Mouse (Mus musculus): Measurements from ENCODE around the gene Rorc. TPM values are rescaled to one million over a fixed set of nuclear protein-coding genes. Genes with fewer than 3 reads are reported as not detected.

Gene Rorc
- total and polyA plus RNA-seq, 2 experiments from 2014 or later: 0.25 to 0.60 TPM

DNA sequence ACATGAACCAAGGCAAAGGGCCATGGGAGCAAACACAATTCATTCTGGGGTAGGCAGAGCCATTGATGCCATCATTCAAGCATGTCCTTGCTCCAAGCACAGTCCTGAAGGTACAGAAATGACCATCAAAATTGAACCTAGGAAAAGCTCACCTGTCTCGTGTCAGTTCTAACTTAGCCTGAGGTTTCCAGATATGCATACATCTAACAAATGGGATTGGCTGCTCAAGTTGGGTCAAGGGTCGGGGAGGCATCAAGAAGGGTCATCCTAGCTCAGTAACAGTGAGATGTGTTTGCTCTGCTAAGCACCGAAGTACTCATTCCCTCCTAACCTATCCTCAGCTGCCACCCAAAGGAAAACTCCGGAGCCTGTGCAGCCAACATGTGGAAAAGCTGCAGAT is 24.3 kb downstream of the Rorc start:
- ATAC-seq (ENCODE audit: low FRiP score) (no peak), DNase-seq (ENCODE audit: low spot score) (no peak)
- H3K27ac ChIP-seq (ENCODE audit: low read depth, low read length): no peak overlapping the region
- TF ChIP-seq CTCF (IDR thresholded peaks at IDR 0.05): no peak
- WGBS: 96% methylated on average over 4 of the region's 4 CpGs
- H3K27me3 ChIP-seq (ENCODE audit: insufficient read depth, low read length): no peaks in the 10 kb centered on the region; the same call in none of the 2 replicates
- H3K4me3 ChIP-seq (ENCODE audit: low read depth, low read length): no peak overlapping the region
- H3K4me1 ChIP-seq (ENCODE audit: insufficient read depth, low read length): no peaks in the 10 kb centered on the region; the same call in 1 of the 2 replicates
- no peak overlapping the region for H3K4me2 ChIP-seq (ENCODE audit: low read depth, low read length, poor library complexity, severe bottlenecking)
- no peaks in the 10 kb centered on the region for H3K36me3 ChIP-seq (ENCODE audit: insufficient read depth, low read length)
- H3K9ac ChIP-seq (replicated peaks; ENCODE audit: low read length, poor library complexity, severe bottlenecking): no peak overlapping the region
- no peaks in the 10 kb centered on the region for H3K9me3 ChIP-seq (ENCODE audit: low read length)

DNA sequence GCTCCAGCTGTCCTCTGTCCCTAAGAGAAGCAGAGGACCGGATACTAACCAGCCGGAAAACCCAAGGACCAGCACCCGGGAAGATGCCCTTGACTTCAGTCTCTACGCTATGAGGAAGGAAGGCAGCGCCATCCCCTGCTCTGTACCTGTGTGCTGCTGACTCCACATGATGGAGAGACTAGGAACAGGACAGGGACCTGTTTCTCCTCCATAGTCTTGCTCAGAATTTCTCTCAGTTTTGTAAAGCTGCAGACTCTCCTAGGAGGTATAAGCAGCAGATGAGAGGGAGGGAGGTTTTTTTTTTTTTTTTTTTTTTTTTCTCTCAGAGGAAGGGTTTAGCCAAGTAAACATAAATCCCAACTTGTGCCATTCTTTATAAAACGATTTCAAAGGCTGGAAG is 25.6 kb downstream of the Rorc start, which contains the start of gene Lingo4:
TSS of gene Lingo4 (plus strand) at position 301 of the 400 bp plus-strand sequence.
- DNase-seq (ENCODE audit: low spot score) (no peak), ATAC-seq (ENCODE audit: low FRiP score) (no peak)
- Histone ChIP-seq H3K9ac (replicated peaks; ENCODE audit: low read length, poor library complexity, severe bottlenecking) (peak within 1 kb of the TSS; percentile 47), H3K27ac (ENCODE audit: low read depth, low read length) (no peak within 1 kb of the TSS), H3K27me3 (ENCODE audit: insufficient read depth, low read length) (no peaks in the 10 kb centered on the region; the same call in none of the 2 replicates), H3K9me3 (ENCODE audit: low read length) (no peaks in the 10 kb centered on the region), H3K36me3 (ENCODE audit: insufficient read depth, low read length) (no peaks in the 10 kb centered on the region), H3K4me3 (ENCODE audit: low read depth, low read length) (peak within 1 kb of the TSS; percentile 33), H3K4me2 (ENCODE audit: low read depth, low read length, poor library complexity, severe bottlenecking) (peak within 1 kb of the TSS; percentile 69), H3K4me1 (ENCODE audit: insufficient read depth, low read length) (no peaks in the 10 kb centered on the region; the same call in 1 of the 2 replicates)
- no peak for TF ChIP-seq CTCF (IDR thresholded peaks at IDR 0.05)
- 70% methylated on average over 6 of the region's 6 CpGs for WGBS

DNA sequence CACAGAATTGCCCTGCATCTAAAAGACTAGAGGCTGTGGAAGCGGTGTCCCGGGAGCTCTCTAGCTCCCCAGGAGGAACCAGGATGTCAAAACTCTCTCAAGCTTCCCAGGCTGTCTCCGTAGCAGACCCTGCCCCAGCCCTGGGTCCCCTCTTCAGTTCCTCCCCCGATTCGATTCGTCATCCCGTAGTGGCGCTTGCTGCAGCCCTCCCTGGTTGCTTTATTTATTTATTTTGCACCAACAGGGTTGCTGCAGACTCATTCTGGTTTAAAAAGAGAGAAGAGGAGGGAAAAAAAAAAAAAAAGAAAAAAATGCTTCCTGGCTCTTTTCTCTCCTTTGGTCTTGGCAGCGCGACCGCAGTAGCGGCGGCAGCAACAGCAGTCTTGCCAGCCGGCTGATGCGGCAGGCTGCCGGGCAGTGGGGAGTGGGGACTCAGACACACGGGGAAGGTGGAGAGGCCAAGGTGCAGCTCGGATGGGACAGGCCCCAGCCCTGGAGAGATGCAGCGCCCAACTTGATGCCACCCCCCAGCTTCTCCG is 26.4 kb downstream of the Rorc start:
- no peaks in the 10 kb centered on the region; the same call in none of the 2 replicates for H3K27me3 ChIP-seq (ENCODE audit: insufficient read depth, low read length)
- under 1% methylated on average over 20 of the region's 20 CpGs for WGBS
- peak; percentile 79 for ATAC-seq (ENCODE audit: low FRiP score)

DNA sequence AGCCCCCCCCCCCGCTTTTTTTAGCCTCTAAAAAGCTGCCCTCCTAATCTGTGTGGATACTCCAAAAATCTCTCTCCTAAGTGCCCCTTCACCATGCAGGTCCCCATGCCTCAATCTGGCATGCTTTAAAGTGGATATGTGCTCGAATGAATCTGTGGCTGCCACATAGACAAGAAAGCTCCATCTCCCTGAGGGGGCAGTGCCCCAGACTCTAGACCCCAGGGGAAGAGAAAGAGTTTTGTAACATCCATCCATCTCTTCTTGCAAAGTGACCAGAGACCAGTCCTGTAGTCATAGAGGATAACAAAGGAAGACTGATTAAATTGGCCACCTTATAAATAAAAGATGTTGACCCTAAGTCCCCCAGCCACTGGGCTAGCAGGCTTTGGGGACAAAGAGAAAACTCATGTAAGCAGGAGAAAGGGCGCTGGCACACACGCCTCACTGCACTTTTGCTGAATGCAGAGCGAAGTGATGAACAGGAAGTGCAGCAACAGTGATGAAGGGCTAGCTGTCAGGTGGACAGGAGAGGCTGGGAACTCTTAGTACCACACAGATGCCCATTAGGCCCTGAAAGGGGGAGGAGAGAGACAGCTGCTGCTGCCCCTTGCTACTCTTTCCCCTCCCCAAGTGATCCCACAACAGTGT is 27.2 kb downstream of the Rorc start:
- Histone ChIP-seq H3K4me2 (ENCODE audit: low read depth, low read length, poor library complexity, severe bottlenecking) (peak overlapping the region; percentile 69), H3K4me1 (ENCODE audit: insufficient read depth, low read length) (no peaks in the 10 kb centered on the region; the same call in 1 of the 2 replicates), H3K4me3 (ENCODE audit: low read depth, low read length) (peak overlapping the region; percentile 33), H3K9me3 (ENCODE audit: low read length) (no peaks in the 10 kb centered on the region), H3K36me3 (ENCODE audit: insufficient read depth, low read length) (no peaks in the 10 kb centered on the region), H3K27ac (ENCODE audit: low read depth, low read length) (no peak overlapping the region), H3K9ac (replicated peaks; ENCODE audit: low read length, poor library complexity, severe bottlenecking) (0 out of 2 replicates have a peak overlapping the region, but pooled peaks have one; percentile 19), H3K27me3 (ENCODE audit: insufficient read depth, low read length) (no peaks in the 10 kb centered on the region; the same call in none of the 2 replicates)
- WGBS: 27% methylated on average over 5 of the region's 5 CpGs
- DNase-seq (ENCODE audit: low spot score): peak; percentile 14
- TF ChIP-seq CTCF (IDR thresholded peaks at IDR 0.05): no peak
- ATAC-seq (ENCODE audit: low FRiP score): no peak

More for the DNA sequence above, 26.4 kb downstream of the Rorc start:
- Histone ChIP-seq H3K27ac (ENCODE audit: low read depth, low read length) (no peak overlapping the region), H3K36me3 (ENCODE audit: insufficient read depth, low read length) (no peaks in the 10 kb centered on the region), H3K4me1 (ENCODE audit: insufficient read depth, low read length) (no peaks in the 10 kb centered on the region; the same call in 1 of the 2 replicates), H3K4me2 (ENCODE audit: low read depth, low read length, poor library complexity, severe bottlenecking) (peak overlapping the region; percentile 69), H3K9me3 (ENCODE audit: low read length) (no peaks in the 10 kb centered on the region), H3K9ac (replicated peaks; ENCODE audit: low read length, poor library complexity, severe bottlenecking) (peak overlapping the region; percentile 47), H3K4me3 (ENCODE audit: low read depth, low read length) (peak overlapping the region; percentile 33)
- DNase-seq (ENCODE audit: low spot score): peak; percentile 80
- peak; percentile 52 for TF ChIP-seq CTCF (IDR thresholded peaks at IDR 0.05)

DNA sequence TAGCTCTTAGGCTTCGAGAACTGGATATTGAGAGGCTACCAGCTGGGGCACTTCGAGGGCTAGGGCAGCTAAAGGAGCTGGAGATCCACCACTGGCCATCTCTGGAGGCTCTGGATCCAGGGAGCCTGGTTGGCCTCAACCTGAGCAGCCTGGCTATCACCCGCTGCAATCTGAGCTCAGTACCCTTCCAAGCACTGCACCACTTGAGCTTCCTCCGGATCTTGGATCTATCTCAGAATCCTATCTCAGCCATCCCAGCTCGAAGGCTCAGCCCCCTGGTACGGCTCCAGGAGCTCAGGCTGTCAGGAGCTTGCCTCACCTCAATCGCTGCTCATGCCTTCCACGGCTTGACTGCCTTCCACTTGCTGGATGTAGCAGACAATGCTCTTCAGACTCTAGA is 29.9 kb downstream of the Rorc start:
- TF ChIP-seq CTCF (IDR thresholded peaks at IDR 0.05): no peak
- DNase-seq (ENCODE audit: low spot score): no peak
- no peak for ATAC-seq (ENCODE audit: low FRiP score)

More for the DNA sequence above, 29.9 kb downstream of the Rorc start:
- H3K9ac ChIP-seq (replicated peaks; ENCODE audit: low read length, poor library complexity, severe bottlenecking): no peak overlapping the region
- no peak overlapping the region for H3K4me3 ChIP-seq (ENCODE audit: low read depth, low read length)
- no peaks in the 10 kb centered on the region; the same call in 1 of the 2 replicates for H3K27me3 ChIP-seq (ENCODE audit: insufficient read depth, low read length)
- no peaks in the 10 kb centered on the region; the same call in 1 of the 2 replicates for H3K4me1 ChIP-seq (ENCODE audit: insufficient read depth, low read length)
- no peak overlapping the region for H3K4me2 ChIP-seq (ENCODE audit: low read depth, low read length, poor library complexity, severe bottlenecking)
- 80% methylated on average over 8 of the region's 8 CpGs for WGBS
- no peaks in the 10 kb centered on the region for H3K36me3 ChIP-seq (ENCODE audit: insufficient read depth, low read length)
- no peak overlapping the region for H3K27ac ChIP-seq (ENCODE audit: low read depth, low read length)
- no peaks in the 10 kb centered on the region for H3K9me3 ChIP-seq (ENCODE audit: low read length)

Data from midbrain, postnatal 0 days (tissue).